Mouse (Mus musculus) gastrocnemius, postnatal 36 days (tissue): ENCODE data around the gene Magea1. TPM values are rescaled to one million over a fixed set of nuclear protein-coding genes. Genes with fewer than 3 reads are reported as not detected.
"Not testable (repeated sequence)": the region's sequence is repeated elsewhere in the genome, so short reads cannot be mapped to it uniquely, and the experiment has no call there.

Source experiments
- DNase-seq, 2 experiments: peaks; one replicate each; pipeline ENCODE4 v3.0.0; 2022
- intact Hi-C: fragments of 180-260 bp; cut with DNase I; formaldehyde crosslinking; loops from one replicate; pipeline ENCODE4 v1.15.1; 2025
- long read RNA-seq, 2 experiments: library from polyadenylated mRNA; stranded (forward); transcript quantifications; one replicate each; pipeline ENCODE4 v2.0.0; 2021
- total RNA-seq, 2 experiments: library from RNA; stranded (reverse); gene quantifications; 2 replicates each; pipeline ENCODE4 v1.2.3; 2021

The Magea1 gene
- not detected for total RNA-seq
- long read RNA-seq, experiment 1, result 0 reads
- long read RNA-seq, experiment 2, result 0 reads

DNA sequence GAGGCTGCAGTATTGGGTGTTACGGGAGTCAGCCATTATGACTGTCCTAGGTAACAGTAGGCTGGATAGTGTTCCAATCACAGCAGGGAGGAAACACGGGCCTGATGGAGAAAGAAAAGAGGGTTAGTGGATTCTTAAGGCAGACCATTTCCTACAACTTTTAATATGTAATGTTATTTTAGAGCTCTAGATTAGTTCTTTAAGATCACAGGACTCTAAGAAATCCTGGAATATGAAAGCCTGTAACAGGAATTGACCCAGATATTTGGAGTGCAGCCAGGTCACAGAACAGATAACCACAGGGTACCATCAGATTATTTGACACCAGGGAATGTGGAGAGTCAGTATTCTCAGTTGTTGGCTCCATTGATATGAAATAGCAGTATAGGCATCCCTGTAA lies at the start of gene Magea1:
Gene Magea1, minus strand, starts transcription at position 101 of the 400 bp plus-strand sequence.
- intact Hi-C loops, DNase-seq: not testable (repeated sequence)

DNA sequence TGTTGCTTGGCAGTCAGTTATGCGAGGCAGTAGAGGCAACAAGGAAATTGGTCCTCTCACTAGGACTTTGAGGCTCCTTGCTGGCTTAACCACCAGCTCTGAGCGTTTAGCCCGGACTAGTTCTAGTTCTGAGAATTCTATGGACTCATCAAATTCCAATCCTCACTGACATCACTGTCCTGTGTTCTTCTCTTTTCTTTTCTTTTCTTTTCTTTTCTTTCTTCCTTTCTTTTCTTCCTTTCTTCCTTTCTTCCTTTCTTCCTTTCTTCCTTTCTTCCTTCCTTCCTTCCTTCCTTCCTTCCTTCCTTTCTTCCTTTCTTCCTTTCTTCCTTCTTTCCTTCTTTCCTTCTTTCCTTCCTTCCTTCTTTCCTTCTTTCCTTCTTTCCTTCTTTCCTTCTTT lies 38.7 kb upstream of the Magea1 start, which contains the start of gene Cldn34b2:
Gene Cldn34b2, minus strand, starts transcription at position 101 of the 400 bp plus-strand sequence.
- intact Hi-C loops, DNase-seq: not testable (repeated sequence)

DNA sequence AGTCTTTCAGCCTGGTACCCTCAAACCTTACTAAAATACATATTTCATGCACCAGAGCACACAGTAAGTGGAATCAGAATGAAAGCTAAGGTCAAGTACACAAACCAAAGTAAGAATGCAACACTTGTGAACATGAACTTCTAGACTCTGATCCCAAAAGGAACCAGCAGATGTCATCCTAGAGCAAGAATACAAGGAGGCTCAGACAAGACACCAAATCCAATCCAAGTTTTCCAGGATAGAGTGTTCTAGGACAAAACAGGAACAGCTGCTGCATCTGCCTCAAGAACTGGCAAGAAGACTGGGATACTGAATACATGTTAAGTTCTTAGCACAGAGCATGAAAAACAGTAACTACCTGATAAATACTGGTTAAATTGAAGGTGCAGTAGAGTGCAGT lies 8.4 kb upstream of the Magea1 start:
- no peak for DNase-seq
- intact Hi-C loops, result no loop called here

GRCm38 (mm10) chrX:155093566-155093965 lies 4.0 kb upstream of the Magea1 start, which contains the start of gene Magea2:
TSS of gene Magea2 (minus strand) at chrX:155093666.
- intact Hi-C loops, DNase-seq: not testable (repeated sequence)

DNA sequence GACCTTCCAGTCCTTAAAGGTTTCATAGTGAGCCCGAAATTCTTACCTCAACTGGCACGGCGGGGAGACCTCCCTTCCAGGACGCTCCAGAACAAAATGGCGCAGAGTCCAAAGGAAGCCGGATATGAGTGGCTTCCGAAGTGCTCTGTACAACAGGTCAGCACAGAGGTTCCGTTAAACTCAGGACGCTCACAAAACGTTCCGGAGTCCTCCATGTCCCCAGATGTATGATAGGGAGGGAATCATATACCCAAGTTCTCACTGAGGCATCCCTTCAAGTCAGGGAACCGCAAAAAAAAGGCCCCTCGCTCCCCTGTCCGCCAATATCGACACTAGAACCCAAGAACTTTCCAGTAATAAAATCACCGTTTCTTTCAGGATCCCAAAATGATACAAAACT lies 26.5 kb downstream of the Magea1 start, which contains the start of gene Magea5:
Gene Magea5, minus strand, starts transcription at position 101 of the 400 bp plus-strand sequence.
- intact Hi-C loops, DNase-seq: not testable (repeated sequence)

Other genes with a start within 250 kb of the Magea1 start
- not detected for gene Cldn34b1, start 199.5 kb downstream of the Magea1 start, total RNA-seq
- gene Magea6, start 153.8 kb downstream of the Magea1 start, total RNA-seq, result not detected
- not detected for gene Magea3, start 140.3 kb downstream of the Magea1 start, total RNA-seq
- gene Magea8, start 93.9 kb downstream of the Magea1 start, total RNA-seq, result not detected
- not detected for gene Magea5, start 26.6 kb downstream of the Magea1 start, total RNA-seq
- gene Magea2, start 3.9 kb upstream of the Magea1 start, total RNA-seq, result not detected
- not detected for gene Cldn34b2, start 38.6 kb upstream of the Magea1 start, total RNA-seq
- gene Sat1, start 126.7 kb upstream of the Magea1 start, total RNA-seq, result 10 to 100 TPM; 23.8 to 31.9 TPM
- gene Acot9, start 172.7 kb upstream of the Magea1 start, total RNA-seq, result 10 to 100 TPM; 17.4 to 22.8 TPM